Mouse (Mus musculus) large intestine, adult 2 months (tissue): ENCODE data around the gene Shroom3. TPM values are rescaled to one million over a fixed set of nuclear protein-coding genes. Genes with fewer than 3 reads are reported as not detected.
A peak's percentile ranks its signal among the peaks of the same experiment; 100 is the strongest.

Source experiments
- DNase-seq: peaks from one replicate; pipeline ENCODE4 v3.0.0-alpha.2; 2012; ENCODE audit warnings: low read depth, low spot score
- WGBS: fragments of 180-500 bp; shearing (Covaris S2); methylation state at CpG from one replicate; pipeline ENCODE4 v1.1.7; 2018; 5-methylcytosine and 5-hydroxymethylcytosine counted together
- polyA plus RNA-seq: library from polyadenylated mRNA; depleted of rRNA; stranded (reverse); fragments of >200 nt; gene quantifications from 2 replicates; pipeline ENCODE4 v1.2.3, GENCODE M21; 2012; rRNA removed

Shroom3 gene
- 53.2 and 73.2 TPM in 2 replicates for polyA plus RNA-seq

DNA sequence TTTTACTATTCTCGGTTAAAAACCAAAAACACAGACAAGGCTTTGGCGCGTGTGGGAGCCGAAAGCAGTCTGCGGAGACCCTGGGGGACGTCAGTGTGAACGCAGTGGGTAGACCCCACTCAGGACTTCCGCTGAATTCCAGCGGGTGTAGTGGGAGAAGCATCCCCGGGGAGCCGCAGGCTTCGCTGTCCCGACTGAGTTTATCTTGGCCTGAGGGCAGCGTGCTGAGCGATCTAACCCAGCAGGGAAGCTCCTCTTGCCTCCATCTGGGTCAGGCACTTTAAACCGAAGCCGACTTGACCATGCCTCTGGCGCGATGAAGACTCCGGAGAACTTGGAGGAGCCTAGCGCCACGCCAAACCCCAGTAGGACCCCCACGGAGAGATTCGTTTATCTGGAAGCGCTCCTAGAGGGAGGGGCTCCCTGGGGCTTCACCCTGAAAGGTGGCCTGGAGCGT is at the start of gene Shroom3:
TSS of gene Shroom3 (plus strand) at position 85 of the 457 bp plus-strand sequence.
- 4% methylated on average over 26 of the region's 26 CpGs for WGBS
- DNase-seq, result no peak

DNA sequence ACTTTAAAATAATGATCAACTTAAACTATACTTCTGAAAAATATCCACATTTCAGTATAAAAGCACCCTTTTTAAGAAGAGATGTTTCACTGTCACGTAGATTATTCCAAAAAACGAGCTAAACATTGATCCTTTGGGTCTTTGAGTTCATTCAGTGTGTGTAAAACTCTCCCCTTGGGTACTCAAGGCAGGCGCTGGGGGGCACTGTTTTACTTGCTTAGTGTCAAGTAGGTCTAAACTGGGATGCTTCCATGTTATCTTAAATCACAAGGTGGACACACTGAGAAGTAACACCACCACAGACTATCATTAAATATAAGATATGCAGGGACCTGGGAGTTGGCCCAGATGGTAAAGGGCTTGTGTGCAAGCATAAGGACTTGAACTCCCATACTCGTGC is 49.7 kb upstream of the Shroom3 start:
- no peak for DNase-seq
- WGBS, result 71% methylated on average over 4 of the region's 4 CpGs

DNA sequence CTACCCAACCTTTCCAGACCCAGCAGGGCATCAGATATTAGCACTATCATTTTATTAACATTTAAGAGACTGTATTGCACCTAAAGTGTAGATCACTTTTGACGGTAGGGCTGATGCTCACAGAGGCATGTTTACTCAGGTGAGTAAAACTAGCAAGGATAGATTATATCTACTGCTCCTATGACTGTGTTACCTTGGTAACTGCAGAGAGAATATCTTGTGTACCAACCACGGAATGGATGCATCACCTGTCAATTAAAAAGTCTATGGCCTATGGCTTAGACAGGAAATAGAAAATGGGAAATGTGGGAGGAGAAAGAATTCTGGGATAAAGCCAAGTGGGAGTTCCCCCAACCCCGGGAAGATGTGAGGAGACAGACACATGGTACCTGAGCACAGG is 48.3 kb upstream of the Shroom3 start:
- no peak for DNase-seq
- WGBS, result 32% methylated on average over 3 of the region's 3 CpGs

DNA sequence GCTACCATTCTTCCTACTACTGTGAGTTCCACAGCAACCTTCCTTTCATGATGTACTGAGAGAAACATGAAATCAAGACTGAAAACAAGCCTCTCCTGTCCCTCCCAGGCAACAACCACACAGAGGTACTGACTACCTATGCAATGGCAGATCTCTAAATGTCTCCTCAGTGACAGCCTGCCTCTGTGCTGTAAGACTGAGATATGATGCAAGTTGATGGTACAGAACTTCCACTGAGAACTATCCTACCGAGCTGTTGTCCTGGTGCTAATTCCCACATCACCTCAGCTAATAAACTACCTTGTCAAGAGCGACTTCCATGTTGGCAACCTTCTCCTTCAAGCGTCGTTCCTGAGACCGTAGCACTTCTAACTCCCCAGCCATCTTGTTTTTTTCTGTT is 47.3 kb upstream of the Shroom3 start:
- no peak for DNase-seq
- WGBS, result 86% methylated on average over 5 of the region's 5 CpGs

DNA sequence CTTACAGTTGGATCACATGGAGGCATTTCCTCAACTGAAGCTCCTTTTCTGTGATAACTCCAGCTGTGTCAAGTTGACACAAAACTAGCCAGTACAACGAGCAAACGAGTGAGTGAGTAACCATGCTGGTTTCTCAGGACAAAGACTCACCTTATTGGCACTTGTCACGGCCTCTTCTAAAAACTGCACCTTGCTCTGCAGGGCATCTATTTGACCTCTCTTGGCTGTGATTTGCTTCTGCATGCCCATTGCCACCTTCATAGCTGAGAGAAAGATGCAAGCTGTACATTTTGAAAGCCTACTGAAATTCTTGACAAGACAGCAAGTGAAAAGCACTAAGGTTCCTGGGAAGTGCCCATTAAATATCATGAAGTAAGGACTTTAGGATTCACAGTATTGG is 42.4 kb upstream of the Shroom3 start:
- WGBS, result 64% methylated on average over 3 of the region's 3 CpGs
- no peak for DNase-seq

DNA sequence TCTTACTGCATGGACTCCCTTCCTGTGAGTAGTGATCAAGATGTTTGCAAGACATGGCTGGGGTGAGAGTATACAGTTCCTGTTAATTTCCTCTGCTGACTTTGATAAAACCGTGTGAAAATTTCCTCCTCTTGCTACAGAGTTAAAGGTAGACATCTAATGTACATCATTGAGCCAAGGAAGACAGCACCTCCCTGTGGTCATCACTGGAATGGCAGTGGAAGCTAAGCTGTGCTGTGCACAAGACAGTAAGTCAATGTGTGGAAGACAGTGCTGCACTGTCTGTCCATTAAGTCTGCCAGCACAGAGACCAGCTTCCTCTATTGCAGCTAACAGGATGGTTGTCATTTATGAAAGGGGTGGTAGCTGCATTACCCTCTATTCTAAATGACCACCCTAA is 27.0 kb upstream of the Shroom3 start:
- WGBS, result 0% methylated on average over 1 of the region's 1 CpGs
- DNase-seq, result no peak

DNA sequence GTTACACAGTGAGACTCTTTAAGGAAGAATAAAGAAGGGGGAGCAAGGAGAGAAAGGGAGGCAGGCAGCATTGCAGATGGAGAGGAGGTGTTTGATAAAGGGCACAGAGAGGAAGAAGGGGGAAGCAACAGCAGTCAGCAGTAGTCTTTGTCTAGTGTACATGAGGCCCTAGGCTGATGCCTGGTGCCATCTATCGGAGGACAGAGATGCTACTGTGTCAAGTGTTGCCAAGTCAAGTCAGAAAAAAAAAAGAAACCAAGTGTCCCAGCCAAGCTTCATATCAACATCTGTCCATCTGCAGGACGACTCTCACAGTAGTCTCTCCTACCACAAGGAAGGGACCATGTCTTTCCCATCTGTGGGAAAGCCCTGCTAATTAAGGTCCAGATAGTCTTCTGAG is 18.9 kb upstream of the Shroom3 start:
- 76% methylated on average over 2 of the region's 2 CpGs for WGBS
- no peak for DNase-seq

DNA sequence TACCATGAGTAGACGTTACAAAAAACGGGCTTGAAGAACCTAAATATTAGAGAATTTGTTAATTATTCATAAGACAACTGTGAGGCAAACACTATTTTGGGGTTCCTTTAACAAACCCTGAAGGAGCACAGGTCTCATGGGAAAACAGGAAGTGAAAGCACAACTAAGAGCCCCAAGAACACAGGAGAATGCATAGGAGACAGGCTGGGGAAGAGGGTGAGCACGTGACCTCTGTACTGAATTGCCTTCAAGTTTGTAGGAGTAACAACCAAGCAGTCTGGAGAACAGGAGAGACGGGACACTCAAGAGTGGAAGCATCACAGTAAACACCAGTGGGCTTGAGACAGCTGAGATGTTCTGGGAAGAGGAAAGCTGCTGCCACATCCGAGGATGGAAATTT is 16.4 kb upstream of the Shroom3 start:
- no peak for DNase-seq
- WGBS, result 72% methylated on average over 5 of the region's 5 CpGs

DNA sequence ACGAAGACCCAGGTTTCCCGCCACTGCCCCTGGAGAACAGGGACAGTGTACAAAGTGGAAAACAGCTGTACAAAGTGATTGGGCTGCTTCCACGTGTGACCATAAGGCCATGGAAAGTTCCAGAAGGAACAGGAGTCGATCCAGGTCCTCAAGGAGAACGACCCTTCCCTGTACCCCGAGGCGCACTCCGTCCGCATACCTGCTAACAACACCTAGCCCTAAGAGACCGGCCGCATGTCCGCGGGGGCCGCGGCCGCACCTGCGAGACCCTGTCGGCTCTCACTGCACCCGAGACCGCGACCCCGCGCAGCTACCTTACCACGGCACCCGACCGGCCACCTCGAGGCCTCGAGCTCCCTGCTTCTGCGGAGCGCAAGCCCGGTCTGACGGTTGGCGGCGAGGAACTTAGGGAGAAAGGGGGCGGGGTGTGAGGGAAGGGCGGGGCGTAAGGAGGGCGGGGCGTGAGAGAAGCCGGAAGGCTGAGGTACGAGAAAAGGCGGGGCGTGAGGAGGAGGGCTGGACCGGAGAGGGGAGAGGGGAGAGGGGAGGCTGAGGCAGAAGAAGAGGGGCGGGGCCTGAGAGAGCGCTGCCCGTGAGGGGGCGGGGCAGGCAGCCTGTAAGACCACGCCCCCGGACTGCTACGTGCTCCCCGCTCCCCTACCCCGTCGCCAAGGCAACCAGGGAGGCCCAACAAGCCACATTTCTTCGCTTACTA is 8.2 kb upstream of the Shroom3 start, which contains the start of gene Ccdc158:
TSS of gene Ccdc158 (minus strand) at position 413 of the 715 bp plus-strand sequence.
- DNase-seq, result peak; percentile 33
- 15% methylated on average over 48 of the region's 55 CpGs for WGBS

DNA sequence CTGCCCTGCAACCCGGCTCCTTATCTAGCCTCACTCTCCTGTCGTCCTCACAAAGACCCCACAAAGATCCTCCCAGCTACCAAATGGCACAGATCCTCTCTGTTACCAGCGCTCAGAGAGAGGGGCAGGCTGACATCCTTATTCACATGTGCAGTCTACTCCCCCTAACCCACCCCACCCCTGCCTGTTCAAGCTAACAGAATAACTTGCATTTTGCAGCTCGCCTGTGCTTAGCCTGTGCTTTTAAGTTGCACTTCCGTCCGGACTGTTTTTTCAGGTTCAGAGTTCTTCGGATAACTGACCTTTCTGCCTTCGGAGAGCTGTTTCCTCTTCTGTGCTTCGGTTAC is 7.7 kb upstream of the Shroom3 start:
- 3% methylated on average over 9 of the region's 9 CpGs for WGBS
- DNase-seq, result no peak

DNA sequence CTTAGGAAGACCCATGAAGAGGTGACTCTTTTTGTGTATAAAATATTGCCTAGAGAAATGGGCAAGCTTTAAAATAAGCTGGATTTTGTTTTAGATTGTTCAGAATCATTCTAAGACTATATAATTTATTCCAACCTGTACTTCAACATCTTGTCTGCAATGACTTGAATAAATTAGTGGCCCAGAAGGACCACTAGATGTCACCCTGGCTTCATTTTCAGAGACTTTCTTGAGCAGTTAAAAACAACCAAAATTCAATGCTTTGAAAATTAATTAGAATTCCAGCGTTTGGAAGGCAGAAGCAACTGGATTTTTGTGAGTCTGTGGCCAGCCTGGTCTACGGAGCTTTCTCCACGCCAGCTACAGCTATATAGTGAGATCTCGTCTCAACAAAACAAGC is 3.8 kb upstream of the Shroom3 start:
- DNase-seq, result no peak
- 40% methylated on average over 4 of the region's 4 CpGs for WGBS

DNA sequence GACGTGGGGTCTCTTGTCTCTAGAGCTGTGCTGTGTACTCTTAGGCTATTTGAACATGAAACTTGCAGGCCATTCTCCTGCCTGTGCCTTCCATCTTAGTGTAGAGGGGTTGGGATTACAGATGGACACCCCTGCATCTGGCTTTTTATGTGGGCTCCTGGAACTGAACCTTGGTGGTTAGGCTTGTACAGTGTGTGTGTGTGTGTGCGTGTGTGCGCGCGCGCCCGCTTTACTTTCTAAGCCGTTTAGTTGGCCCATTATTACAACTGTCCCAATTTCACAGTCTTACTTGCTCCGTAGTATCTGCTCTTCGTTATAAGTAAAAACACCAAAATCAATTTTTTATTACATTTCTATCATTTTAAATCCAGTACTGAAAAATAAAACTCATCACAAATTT is 1.4 kb upstream of the Shroom3 start:
- DNase-seq, result no peak
- WGBS, result 95% methylated on average over 10 of the region's 10 CpGs

DNA sequence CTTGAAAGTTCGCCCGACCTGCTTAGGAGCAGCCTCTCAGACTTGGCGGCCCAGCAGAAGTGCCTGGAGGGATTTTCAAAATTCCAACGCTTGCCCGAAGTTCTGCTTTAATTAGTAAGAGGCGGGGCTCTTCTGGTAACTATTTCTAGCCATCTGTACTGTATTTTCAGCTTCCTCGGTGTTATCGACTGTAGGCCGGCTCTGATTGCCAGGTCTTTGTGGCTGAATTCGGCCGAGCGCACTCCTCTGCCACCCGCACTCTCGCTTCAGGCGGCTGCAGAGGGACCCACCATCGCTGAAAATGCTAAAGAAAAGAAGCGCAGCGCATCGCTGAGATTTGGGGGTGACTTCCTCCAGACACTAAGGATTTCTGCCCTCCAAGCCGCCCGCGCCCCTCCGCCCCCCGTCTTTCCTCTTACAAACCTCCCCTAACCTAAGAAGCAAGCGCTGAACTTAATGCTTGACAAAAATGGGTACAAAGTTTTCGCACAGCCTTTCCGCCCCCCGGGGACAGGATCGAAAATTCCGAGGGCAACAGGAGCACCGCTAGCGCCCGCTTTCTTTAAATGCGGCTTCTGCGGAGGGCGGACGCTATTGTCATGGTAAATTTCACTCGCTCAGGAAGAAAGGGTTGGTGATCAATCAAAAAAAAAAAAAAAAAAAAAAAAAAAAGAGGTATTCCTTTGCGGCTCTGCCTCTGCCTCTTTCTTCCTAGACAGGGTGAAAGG is 450 bp upstream of the Shroom3 start:
- 22% methylated on average over 39 of the region's 39 CpGs for WGBS
- DNase-seq, result no peak

DNA sequence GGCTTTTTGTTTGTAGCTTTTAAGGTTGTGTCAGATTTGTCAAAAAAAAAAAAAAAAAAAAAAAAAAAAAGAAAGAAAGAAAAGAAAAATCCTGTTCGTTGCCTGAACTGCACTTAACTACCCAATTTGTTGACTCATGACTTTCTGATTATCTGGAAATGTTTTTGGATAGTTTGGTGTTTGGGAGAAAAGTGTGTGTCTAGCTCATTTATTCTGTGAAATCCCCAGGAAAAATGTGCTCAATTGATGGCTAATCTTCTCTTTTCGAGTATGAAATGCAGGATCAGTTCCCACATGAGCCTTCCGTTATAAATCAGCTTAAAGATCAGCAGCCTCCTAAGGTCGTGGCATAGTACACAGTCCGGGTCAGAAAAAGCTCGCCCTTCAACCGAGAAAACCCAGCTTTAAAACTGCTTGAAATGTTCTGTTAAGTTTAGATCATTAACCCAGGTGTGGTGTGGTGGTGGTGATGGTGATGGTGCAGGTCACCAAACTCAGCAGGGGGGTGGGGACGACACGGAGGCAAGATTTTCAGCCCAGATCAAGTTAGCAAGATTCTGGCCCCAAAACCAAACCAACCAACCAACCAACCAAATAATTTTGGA is 738 bp downstream of the Shroom3 start:
- no peak for DNase-seq
- 76% methylated on average over 9 of the region's 9 CpGs for WGBS

DNA sequence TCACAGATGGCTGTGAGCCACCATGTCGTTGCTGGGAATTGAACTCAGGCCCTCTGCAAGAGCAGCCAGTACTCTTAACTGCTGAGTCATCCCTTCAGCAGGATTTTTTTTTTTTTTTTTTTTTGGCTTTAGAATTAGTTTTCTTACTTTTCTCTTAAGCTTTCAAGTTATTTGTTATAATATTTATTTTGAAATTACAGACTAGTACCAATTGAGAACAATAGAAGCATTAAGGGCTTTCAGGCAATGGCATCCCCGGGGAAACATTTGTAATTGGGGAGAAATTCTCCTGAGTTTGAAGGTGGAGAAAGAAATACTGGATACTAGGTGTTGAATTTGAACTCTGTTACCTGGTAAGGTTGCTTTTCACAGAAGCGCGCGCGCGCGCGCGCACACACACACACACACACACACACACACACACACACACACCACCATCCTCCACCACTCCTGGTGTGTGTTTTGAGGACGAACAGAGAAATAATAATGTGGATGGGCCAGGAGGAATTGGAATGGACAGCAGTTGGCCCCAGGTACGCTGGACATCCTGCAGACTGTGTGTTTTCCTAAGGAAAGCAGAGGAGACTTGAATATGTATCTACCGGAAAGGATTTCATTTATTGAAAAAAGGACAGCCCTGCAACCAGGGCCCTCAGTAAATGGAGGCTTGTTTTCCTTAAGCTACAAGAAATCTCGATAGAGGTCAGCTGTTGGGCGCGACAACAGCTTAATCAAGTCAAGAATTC is 1.7 kb downstream of the Shroom3 start:
- WGBS, result 96% methylated on average over 16 of the region's 16 CpGs
- no peak for DNase-seq

DNA sequence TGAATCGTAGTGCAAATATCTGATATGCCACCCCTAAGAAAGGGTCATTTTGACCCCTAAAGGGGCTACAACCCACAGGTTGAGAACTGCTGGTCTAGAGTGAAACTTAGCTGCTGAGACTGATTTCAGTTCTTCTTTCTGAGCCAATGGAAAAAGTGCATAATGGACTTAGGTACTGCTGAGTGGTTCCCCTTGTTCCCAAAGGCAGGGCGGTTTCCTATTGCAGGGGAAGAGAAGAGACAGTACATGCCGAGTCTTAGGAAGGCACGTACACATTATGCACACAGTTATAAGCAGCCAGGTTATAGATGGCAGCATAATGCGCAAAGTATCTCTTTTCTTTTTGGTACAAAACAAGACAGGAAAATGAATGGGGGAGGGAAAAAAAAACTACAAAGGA is 4.9 kb downstream of the Shroom3 start:
- no peak for DNase-seq
- WGBS, result 79% methylated on average over 5 of the region's 5 CpGs

DNA sequence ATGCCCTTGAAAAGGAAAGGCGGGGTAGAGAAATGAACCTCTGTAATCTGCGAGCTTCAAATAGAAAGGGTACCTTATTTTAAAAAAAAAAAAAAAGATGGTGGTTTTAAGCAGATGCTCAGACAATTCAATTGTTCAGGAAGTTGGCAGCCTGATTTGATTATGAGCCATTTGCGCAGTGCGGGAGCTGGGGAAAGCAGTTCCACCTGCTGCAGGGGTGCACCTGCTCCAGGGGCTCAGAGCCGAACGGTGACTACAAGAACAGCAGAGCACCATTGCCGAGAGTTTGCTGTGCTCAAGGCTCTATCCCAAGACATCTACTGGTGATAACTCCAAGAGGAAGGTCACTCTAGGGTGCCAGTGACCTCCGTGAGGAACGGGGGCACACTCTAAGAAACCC is 5.3 kb downstream of the Shroom3 start:
- DNase-seq, result no peak
- 66% methylated on average over 9 of the region's 9 CpGs for WGBS

DNA sequence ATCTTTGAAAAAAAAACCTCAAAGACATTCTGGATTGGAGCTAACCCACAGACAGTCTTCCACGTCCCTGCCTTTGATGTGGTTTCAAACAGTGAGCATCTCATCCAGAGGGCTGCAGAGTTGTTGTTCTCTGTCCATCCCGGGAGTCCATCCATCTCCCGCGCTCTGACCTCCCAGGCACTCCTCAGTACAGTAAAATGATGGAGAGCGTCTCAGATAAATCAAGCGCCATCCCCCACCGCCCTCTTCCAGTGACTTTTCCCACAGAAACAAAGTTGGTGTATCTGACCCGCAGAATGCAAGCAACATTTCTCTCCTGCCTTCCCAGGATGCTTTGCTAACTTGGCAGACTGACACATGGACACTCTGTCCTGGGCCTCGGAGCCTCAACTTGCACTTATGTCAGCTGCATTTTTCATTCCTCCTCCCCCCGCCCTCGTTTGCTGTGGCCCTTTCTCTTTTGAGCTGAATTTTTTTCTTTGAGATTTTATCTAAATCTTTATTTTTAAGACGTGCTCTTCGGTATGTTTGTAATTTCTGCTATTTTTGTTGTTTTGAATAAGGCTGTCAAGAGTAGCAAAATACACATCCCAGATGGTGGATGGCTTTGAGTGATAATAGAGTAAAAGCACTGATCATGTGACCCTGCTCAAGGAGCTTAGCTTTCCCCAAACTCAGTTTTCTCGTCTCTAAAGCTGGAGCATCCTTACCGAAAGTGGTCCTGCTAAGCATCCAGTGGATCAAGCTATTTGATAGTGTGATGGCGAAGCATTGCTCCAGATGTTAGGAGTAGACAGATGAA is 9.2 kb downstream of the Shroom3 start:
- WGBS, result 70% methylated on average over 16 of the region's 16 CpGs
- no peak for DNase-seq

DNA sequence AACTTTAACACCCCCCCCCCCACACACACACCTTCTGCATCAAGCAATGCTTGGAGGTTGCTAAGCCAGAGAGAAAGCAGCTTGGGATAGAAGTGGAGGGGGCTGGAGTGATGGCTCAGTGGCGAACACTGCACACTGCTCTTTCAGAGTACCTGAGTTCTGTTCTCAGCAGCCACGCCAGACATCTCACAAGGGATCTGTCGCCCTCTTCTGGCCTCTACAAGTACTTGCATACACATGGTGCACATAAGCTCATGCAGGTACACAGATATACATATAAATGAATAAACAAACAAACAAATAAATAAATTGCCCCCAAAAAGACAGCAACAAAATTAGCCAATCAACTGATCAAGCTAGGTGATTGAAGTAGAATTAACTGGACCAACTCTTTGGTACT is 10.5 kb downstream of the Shroom3 start:
- 97% methylated on average over 3 of the region's 3 CpGs for WGBS

More for the DNA sequence above, 10.5 kb downstream of the Shroom3 start:
- DNase-seq, result no peak
